In genomic region chr2:90825515-90826172, GRCm38 (mm10) we compare ENCODE assay signal across 16 mouse cellular contexts. TPM values are rescaled to one million over a fixed set of nuclear protein-coding genes. Genes with fewer than 3 reads are reported as not detected.
"Had no signal": no experiment of that assay in that cellular context is flagged by ENCODE, and none has a peak within 500 bp of the region (broad histone marks: within the 10 kb centered on the region; RNA-seq: fewer than 3 reads in every experiment).

No protein-coding gene starts in this region.

- H3K27ac ChIP-seq: layer of hippocampus, adult 2 months; limb, embryonic 13.5 days; liver, embryonic 14.5 days; lung, embryonic 15.5 days; neural tube, embryonic 13.5 days; stomach, embryonic 15.5 days had no signal

- ATAC-seq: midbrain, embryonic 16.5 days had no signal

- H3K27me3 ChIP-seq: limb, embryonic 13.5 days; lung, embryonic 15.5 days; neural tube, embryonic 13.5 days; stomach, embryonic 15.5 days had no signal

- H3K4me3 ChIP-seq: layer of hippocampus, adult 2 months; limb, embryonic 13.5 days; lung, embryonic 15.5 days; megakaryocyte, embryonic 14.5 days; neural tube, embryonic 13.5 days; stomach, embryonic 15.5 days had no signal

- H3K36me3 ChIP-seq: limb, embryonic 13.5 days; lung, embryonic 15.5 days; neural tube, embryonic 13.5 days; stomach, embryonic 15.5 days had no signal

- H3K9me3 ChIP-seq: limb, embryonic 13.5 days; lung, embryonic 15.5 days; megakaryocyte, embryonic 14.5 days; neural tube, embryonic 13.5 days; stomach, embryonic 15.5 days had no signal

- DNase-seq: kidney, adult 18-20 months; kidney, postnatal 10 days; kidney, postnatal 4 days; left cerebral cortex, postnatal 4 days; retina, postnatal 1 day; thymus, postnatal 36 days had no signal

- H3K9ac ChIP-seq: limb, embryonic 13.5 days; liver, embryonic 14.5 days; lung, embryonic 15.5 days; neural tube, embryonic 13.5 days; stomach, embryonic 15.5 days had no signal

- H3K4me1 ChIP-seq: limb, embryonic 13.5 days; lung, embryonic 15.5 days; neural tube, embryonic 13.5 days; stomach, embryonic 15.5 days had no signal

- H3K4me2 ChIP-seq: limb, embryonic 13.5 days; lung, embryonic 15.5 days; midbrain, embryonic 11.5 days; neural tube, embryonic 13.5 days; stomach, embryonic 15.5 days had no signal

RNA-seq across cellular contexts. Expression of gene Agbl2, which starts 43.1 kb away (rescaled TPM):
- total RNA-seq: liver, adult 2 months had no signal
